Mouse (Mus musculus): ENCODE measurements around the gene Shc4. TPM values are rescaled to one million over a fixed set of nuclear protein-coding genes. Genes with fewer than 3 reads are reported as not detected.
A peak's percentile ranks its signal among the peaks of the same experiment; 100 is the strongest.

The Shc4 gene
- polyA plus RNA-seq, 1 experiment from 2014 or later, result 1.5 TPM

DNA sequence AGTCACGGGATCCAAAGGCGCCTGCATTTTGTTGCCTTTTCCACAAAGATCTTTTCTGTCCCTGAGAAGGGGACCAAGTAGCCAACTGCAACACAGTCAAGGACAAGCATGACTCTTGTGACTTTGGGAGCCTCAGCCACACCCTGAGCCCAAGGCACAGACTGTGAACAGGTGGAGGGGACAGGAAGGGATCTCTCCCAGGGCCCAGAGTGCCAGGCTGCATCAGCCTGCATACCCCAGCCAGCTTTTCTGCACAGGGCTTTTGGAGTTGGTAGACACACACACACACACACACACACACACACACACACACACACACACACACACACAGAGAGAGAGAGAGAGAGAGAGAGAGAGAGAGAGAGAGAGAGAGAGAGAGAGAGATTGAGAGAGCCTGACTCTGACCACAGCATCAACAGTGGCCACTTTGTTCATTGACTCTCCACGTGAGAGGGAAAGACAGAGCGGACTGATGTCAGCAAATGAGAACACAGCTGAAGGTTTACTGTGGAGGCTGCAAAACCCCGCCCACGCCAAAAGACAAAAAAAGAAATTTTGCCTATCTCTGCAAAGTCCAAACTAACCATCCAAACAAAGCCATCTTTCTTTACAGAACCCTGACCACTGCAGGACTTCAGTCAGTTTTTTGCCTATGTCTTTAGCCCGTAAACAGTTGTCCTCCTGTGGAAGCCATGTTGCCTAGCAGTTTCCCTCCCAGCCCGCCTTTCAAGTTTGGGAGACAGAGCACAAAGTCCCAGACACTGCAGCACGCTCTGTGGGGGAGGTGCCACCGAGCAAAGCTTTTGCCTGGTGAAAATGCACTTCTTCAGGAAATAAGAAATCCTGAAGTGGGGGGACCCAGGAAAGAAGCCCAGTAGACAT lies 39.1 kb downstream of the Shc4 start:
- no peak for ATAC-seq (ENCODE audit: insufficient number of reproducible peaks, insufficient read depth, low FRiP score, low TSS enrichment, low read depth)

DNA sequence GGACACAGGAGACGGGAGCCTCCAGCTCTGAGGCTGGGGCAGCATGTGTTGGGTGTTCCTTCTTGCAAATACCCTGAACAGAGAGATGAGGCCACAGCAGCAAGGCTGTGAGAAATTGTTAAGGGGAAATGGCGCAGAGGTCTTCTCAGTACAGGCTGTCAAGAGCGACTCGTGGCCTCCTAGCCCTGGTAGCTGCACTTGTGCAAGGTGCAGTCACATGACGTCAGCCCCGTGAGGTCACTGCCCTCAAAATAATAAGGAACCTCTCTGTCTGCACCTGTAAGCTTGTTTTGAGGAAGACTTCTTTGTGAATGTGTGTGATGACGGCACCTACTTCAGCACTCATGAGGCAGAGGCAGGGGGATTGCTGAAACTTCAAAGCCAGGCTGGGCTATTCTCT lies 40.1 kb downstream of the Shc4 start:
- ATAC-seq (ENCODE audit: insufficient number of reproducible peaks, insufficient read depth, low FRiP score, low TSS enrichment, low read depth), result no peak

More for the DNA sequence above, 39.1 kb downstream of the Shc4 start:
- 46% methylated on average over 10 of the region's 10 CpGs for WGBS
- Histone ChIP-seq H3K4me2 (peak overlapping the region; percentile 5), H3K9ac (no peak overlapping the region), H3K27ac (peak overlapping the region; percentile 55), H3K36me3 (no peaks in the 10 kb centered on the region), H3K27me3 (no peaks in the 10 kb centered on the region), H3K4me3 (no peak overlapping the region), H3K4me1 (peaks cover 31% of the 10 kb centered on the region), H3K9me3 (no peaks in the 10 kb centered on the region)

DNA sequence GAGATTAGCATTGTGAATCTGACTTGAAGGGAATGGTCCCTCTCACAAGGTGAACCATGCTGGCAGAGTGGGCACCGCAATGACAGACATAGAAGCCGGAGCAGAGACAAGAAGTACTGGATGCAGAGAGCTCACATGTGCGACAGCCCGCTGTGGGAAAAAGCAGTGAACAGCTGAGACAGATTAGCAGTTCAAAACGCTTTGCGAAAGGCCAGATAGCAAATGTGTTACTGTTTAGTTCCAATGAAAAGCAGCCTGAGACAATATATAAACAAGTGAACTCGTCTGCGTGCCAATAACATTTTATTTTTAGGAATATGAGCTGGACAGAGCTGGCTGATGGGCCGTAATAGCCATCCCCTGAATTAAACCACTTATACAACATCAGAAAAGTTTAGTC lies 42.1 kb downstream of the Shc4 start:
- Histone ChIP-seq H3K9me3 (no peaks in the 10 kb centered on the region), H3K4me2 (no peak overlapping the region), H3K9ac (no peak overlapping the region), H3K4me1 (peaks cover 31% of the 10 kb centered on the region), H3K27me3 (no peaks in the 10 kb centered on the region), H3K36me3 (no peaks in the 10 kb centered on the region), H3K27ac (0 out of 2 replicates have a peak overlapping the region, but pooled peaks have one; percentile 39), H3K4me3 (no peak overlapping the region)
- ATAC-seq (ENCODE audit: insufficient number of reproducible peaks, insufficient read depth, low FRiP score, low TSS enrichment, low read depth), result no peak
- WGBS, result 20% methylated on average over 9 of the region's 9 CpGs

More for the DNA sequence above, 40.1 kb downstream of the Shc4 start:
- WGBS, result 80% methylated on average over 7 of the region's 7 CpGs
- Histone ChIP-seq H3K9me3 (no peaks in the 10 kb centered on the region), H3K27me3 (no peaks in the 10 kb centered on the region), H3K36me3 (no peaks in the 10 kb centered on the region), H3K27ac (no peak overlapping the region), H3K9ac (no peak overlapping the region), H3K4me1 (peaks cover 31% of the 10 kb centered on the region), H3K4me3 (no peak overlapping the region), H3K4me2 (no peak overlapping the region)

DNA sequence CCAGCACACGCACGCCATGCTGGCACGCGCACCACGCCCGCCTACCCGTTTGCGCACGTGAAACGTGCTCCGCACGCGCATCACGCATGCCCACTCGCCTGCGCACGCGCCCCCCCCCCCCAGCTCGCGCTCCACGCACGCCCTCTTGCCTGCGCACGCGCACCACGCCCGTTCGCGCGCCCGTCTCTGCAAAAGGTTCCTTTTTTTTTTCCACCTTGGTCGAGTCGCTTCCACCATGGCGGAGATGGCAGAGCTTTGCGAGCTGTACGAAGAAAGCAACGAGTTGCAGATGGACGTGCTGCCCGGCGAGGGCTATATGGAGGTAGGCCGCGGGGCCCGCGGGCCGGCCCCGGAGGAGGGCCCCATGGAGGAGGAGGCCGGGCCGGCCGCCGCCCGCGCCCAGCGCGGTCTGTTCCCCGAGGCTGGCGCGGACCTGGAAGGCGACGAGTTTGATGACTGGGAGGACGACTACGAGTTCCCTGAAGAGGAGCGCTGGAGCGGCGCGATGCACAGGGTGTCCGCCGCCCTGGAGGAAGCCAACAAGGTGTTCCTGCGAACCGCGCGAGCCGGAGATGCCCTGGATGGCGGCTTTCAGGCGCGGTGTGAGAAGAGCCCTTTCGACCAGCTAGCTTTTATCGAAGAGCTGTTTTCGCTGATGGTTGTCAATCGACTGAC lies 50.9 kb downstream of the Shc4 start, which contains the start of gene Eid1:
Gene Eid1 (plus strand): TSS at position 139 of the 675 bp plus-strand sequence.
- ATAC-seq (ENCODE audit: insufficient number of reproducible peaks, insufficient read depth, low FRiP score, low TSS enrichment, low read depth), result peak; percentile 85
- H3K27ac ChIP-seq, result peak within 1 kb of the TSS; percentile 96

DNA sequence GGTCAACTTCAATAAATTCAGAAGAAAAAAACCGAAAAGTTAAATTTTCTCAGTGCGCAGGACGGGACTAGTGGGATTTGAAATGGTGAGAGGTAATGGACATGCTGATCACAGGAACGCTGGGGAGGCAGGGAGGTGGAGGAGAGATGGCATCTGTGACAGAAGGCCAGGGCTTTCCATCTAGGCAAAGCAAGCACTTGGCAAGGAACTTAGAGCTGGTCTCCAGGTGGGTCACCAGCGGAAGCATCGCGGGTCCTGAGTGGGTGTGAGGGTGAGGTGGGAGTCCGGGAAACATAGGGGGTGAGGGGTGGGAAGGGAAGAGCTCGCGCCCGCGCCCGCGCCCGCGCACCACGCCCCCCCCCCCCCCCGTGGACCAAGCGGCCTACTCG lies 51.4 kb downstream of the Shc4 start:
- Histone ChIP-seq H3K9ac (peak overlapping the region; percentile 99), H3K9me3 (no peaks in the 10 kb centered on the region), H3K27me3 (no peaks in the 10 kb centered on the region), H3K4me2 (peak overlapping the region; percentile 67), H3K4me3 (peak overlapping the region; percentile 83), H3K4me1 (peaks cover 9% of the 10 kb centered on the region), H3K36me3 (peaks cover 7% of the 10 kb centered on the region; the same call in 1 of the 2 replicates), H3K27ac (peak overlapping the region; percentile 96; the same call in 1 of the 2 replicates)
- 0 out of 2 replicates have a peak, but pooled peaks have one; percentile 48 for ATAC-seq (ENCODE audit: insufficient number of reproducible peaks, insufficient read depth, low FRiP score, low TSS enrichment, low read depth)
- 30% methylated on average over 7 of the region's 20 CpGs for WGBS

More for the DNA sequence above, 50.9 kb downstream of the Shc4 start, which contains the start of gene Eid1:
- Histone ChIP-seq H3K4me1 (peaks cover 9% of the 10 kb centered on the region), H3K36me3 (peaks cover 7% of the 10 kb centered on the region; the same call in 1 of the 2 replicates), H3K9ac (peak within 1 kb of the TSS; percentile 99), H3K9me3 (no peaks in the 10 kb centered on the region), H3K4me2 (peak within 1 kb of the TSS; percentile 67), H3K4me3 (peak within 1 kb of the TSS; percentile 83), H3K27me3 (no peaks in the 10 kb centered on the region)
- 0% methylated on average over 58 of the region's 79 CpGs for WGBS

DNA sequence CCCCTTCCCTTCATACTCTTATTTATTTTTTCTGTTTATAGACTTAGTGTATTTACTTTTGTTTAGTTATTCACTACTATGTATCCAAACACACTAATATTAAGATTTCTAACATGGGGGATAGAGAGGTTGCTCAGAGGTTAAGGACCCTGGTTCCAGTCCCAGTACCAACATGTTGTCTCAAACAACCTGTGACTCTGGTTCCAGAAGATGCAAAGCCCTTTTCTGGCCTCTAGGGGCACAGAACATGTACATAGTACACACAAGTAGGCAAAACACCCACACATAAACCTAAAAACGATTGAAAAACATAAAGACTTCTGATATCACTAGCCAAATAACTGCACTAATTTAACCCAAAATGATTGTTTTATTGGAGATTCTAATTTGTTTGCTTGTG lies 53.1 kb downstream of the Shc4 start:
- no peak for ATAC-seq (ENCODE audit: insufficient number of reproducible peaks, insufficient read depth, low FRiP score, low TSS enrichment, low read depth)
- H3K4me1 ChIP-seq, result peaks cover 13% of the 10 kb centered on the region
- 56% methylated on average over 1 of the region's 1 CpGs for WGBS

DNA sequence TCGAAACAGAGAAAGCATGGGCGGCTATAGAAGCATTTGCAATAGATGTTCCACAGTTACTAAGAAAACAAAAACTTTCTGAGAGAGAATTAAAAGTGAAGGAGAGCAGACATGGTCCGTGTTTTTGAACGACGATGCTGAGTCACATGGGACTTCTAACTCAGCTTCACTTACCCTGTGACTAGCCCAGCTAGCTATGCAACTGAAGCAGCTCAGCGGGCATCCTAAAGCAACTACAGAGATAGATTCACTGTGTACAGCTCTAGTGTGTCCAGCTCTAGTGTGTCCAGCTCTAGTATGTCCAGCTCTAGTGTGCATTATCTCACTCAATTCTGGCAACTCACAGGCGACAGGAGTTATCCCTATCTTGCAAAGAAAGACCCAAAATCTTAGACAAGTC lies 56.2 kb downstream of the Shc4 start:
- Histone ChIP-seq H3K9ac (no peak overlapping the region), H3K4me3 (no peak overlapping the region), H3K27me3 (no peaks in the 10 kb centered on the region; the same call in 1 of the 2 replicates), H3K4me2 (no peak overlapping the region), H3K4me1 (peaks cover 4% of the 10 kb centered on the region; the same call in 1 of the 2 replicates), H3K36me3 (no peaks in the 10 kb centered on the region), H3K9me3 (no peaks in the 10 kb centered on the region), H3K27ac (no peak overlapping the region)
- WGBS, result 84% methylated on average over 7 of the region's 7 CpGs
- ATAC-seq (ENCODE audit: insufficient number of reproducible peaks, insufficient read depth, low FRiP score, low TSS enrichment, low read depth), result no peak

More for the DNA sequence above, 53.1 kb downstream of the Shc4 start:
- Histone ChIP-seq H3K36me3 (peaks cover 7% of the 10 kb centered on the region; the same call in 1 of the 2 replicates), H3K27me3 (no peaks in the 10 kb centered on the region), H3K4me2 (no peak overlapping the region), H3K9me3 (no peaks in the 10 kb centered on the region), H3K4me3 (no peak overlapping the region), H3K9ac (no peak overlapping the region), H3K27ac (no peak overlapping the region)

DNA sequence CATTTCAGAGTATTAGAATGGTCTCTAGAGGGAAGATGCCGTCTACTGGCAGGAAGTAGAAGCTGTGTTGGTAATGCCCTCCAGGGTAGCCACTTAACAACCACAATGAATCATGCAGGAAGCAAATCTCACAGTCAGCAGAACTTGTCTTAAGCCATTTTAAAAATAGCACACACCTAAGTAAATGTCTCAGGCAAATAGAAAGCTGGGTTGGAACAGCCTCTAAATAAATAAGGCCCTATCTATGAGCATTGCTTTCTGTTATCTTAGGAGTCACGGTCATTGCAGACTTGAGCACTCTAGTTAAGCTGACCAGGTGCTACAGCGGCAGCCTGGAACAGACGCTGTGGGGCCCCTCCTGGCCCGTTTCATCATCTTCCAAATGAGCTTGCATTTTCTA lies 56.8 kb downstream of the Shc4 start:
- no peaks in the 10 kb centered on the region for H3K36me3 ChIP-seq
- H3K9ac ChIP-seq, result no peak overlapping the region
- H3K4me3 ChIP-seq, result no peak overlapping the region
- H3K9me3 ChIP-seq, result no peaks in the 10 kb centered on the region
- no peak overlapping the region for H3K4me2 ChIP-seq
- H3K27me3 ChIP-seq, result no peaks in the 10 kb centered on the region; the same call in 1 of the 2 replicates
- peaks cover 4% of the 10 kb centered on the region; the same call in 1 of the 2 replicates for H3K4me1 ChIP-seq
- ATAC-seq (ENCODE audit: insufficient number of reproducible peaks, insufficient read depth, low FRiP score, low TSS enrichment, low read depth), result no peak
- WGBS, result 54% methylated on average over 5 of the region's 5 CpGs
- H3K27ac ChIP-seq, result no peak overlapping the region

DNA sequence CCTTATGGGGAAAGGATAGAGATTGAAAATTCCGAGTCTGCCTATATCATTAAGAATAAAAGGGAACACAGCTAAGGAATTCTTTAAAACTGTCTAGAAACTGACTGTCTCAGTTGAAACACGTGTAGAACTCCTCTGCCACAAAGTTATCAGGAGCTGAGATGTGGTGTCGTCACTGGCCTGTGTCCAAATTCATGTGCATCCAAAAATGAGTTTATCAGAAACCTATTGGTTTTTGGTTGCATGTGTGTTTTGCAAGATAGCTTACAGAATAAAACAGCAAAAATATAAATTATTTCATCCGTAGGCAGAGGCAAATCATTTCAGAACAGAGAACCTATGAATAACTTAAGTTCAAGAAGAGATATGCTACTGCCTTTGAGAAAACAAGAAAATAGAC lies 57.3 kb downstream of the Shc4 start:
- no peaks in the 10 kb centered on the region for H3K9me3 ChIP-seq
- WGBS, result 80% methylated on average over 4 of the region's 4 CpGs
- no peak overlapping the region for H3K9ac ChIP-seq

DNA sequence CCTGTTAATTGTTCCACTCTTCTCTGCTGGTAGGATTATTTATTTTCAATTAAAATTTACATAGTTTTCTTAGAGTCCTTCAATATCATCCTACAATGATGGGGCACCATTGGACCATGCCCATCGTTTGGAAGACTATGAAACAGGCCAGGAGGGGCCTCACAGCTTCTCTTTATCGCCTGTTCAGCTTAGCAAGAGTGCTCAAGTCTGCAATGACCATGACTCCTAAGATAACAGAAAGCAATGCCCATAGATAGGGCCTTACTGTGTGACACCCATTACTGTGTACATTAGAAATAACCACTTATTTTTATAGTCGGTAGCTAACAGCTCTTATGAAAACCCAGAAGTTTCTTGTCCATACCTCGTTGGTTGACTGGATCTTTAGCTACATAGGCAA lies 58.0 kb downstream of the Shc4 start:
- H3K9ac ChIP-seq, result no peak overlapping the region
- H3K4me1 ChIP-seq, result peaks cover 7% of the 10 kb centered on the region
- H3K36me3 ChIP-seq, result no peaks in the 10 kb centered on the region
- H3K27ac ChIP-seq, result no peak overlapping the region
- no peaks in the 10 kb centered on the region; the same call in 1 of the 2 replicates for H3K27me3 ChIP-seq
- H3K4me3 ChIP-seq, result no peak overlapping the region
- no peak for ATAC-seq (ENCODE audit: insufficient number of reproducible peaks, insufficient read depth, low FRiP score, low TSS enrichment, low read depth)
- no peak overlapping the region for H3K4me2 ChIP-seq
- WGBS, result 87% methylated on average over 4 of the region's 4 CpGs
- H3K9me3 ChIP-seq, result no peaks in the 10 kb centered on the region

More for the DNA sequence above, 57.3 kb downstream of the Shc4 start:
- no peaks in the 10 kb centered on the region for H3K36me3 ChIP-seq
- H3K4me3 ChIP-seq, result no peak overlapping the region
- no peak for ATAC-seq (ENCODE audit: insufficient number of reproducible peaks, insufficient read depth, low FRiP score, low TSS enrichment, low read depth)
- no peaks in the 10 kb centered on the region; the same call in 1 of the 2 replicates for H3K27me3 ChIP-seq
- no peak overlapping the region for H3K4me2 ChIP-seq
- no peak overlapping the region for H3K27ac ChIP-seq
- H3K4me1 ChIP-seq, result peaks cover 4% of the 10 kb centered on the region; the same call in 1 of the 2 replicates

DNA sequence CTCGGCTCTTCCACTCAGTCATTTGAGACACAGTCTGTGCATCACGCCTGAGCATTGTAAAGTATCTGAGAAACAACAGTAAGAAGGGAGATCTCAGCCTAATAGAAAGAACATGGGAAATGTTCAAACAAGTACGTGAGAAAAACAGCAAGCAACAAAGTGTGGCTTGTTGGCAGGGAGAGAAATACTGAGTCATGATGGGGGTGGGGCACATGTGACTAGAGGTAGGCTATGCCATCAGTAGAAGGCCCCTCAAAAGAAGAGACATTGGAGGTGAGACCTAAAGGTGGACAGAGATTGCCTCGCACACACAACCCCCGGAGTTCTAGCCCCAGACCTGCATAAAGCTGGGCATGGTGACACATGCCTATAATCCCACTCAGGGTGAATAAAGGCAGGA lies 58.7 kb downstream of the Shc4 start:
- Histone ChIP-seq H3K4me1 (peaks cover 14% of the 10 kb centered on the region), H3K27me3 (no peaks in the 10 kb centered on the region; the same call in 1 of the 2 replicates), H3K9me3 (no peaks in the 10 kb centered on the region), H3K36me3 (no peaks in the 10 kb centered on the region), H3K4me3 (no peak overlapping the region), H3K4me2 (no peak overlapping the region), H3K9ac (no peak overlapping the region), H3K27ac (no peak overlapping the region)
- ATAC-seq (ENCODE audit: insufficient number of reproducible peaks, insufficient read depth, low FRiP score, low TSS enrichment, low read depth), result no peak
- 86% methylated on average over 5 of the region's 5 CpGs for WGBS

Data from embryonic facial prominence, embryonic 13.5 days (tissue).